In genomic region chr6:144779945-144780607, GRCm38 (mm10) we compare ENCODE assay signal across 8 mouse cellular contexts. TPM values are rescaled to one million over a fixed set of nuclear protein-coding genes. Genes with fewer than 3 reads are reported as not detected.
DNase-seq lines count a peak whose midpoint lies in the region; ATAC-seq and TF ChIP-seq lines count a peak whose summit lies in the region.

No protein-coding gene starts in this region.

- 0 out of 2 replicates have a peak overlapping the region, but pooled peaks have one; percentile 14 for H3K9ac ChIP-seq in forebrain, embryonic 16.5 days (replicated peaks; ENCODE audit: low read depth, low read length)
- H3K9ac ChIP-seq in limb, embryonic 11.5 days (ENCODE audit: low read length) = no peak overlapping the region
- H3K9ac ChIP-seq in neural tube, embryonic 12.5 days = no peak overlapping the region

- DNase-seq in kidney, adult 2 months = peak; percentile 20
- DNase-seq in kidney, postnatal 25 days = no peak
- no peak for DNase-seq in limb, embryonic 11.5 days (ENCODE audit: low spot score)
- no peak for DNase-seq in cerebellum, adult 11-12 months

- no peaks in the 10 kb centered on the region for H3K36me3 ChIP-seq in kidney, adult 2 months (ENCODE audit: control insufficient read depth, insufficient read depth, low read length)
- H3K36me3 ChIP-seq in forebrain, embryonic 16.5 days (ENCODE audit: control insufficient read depth, insufficient read depth) = no peaks in the 10 kb centered on the region
- H3K36me3 ChIP-seq in limb, embryonic 11.5 days (ENCODE audit: control insufficient read depth, insufficient read depth, low read length) = no peaks in the 10 kb centered on the region
- no peaks in the 10 kb centered on the region for H3K36me3 ChIP-seq in neural tube, embryonic 12.5 days

- peak overlapping the region; percentile 65 for H3K27ac ChIP-seq in kidney, adult 2 months (ENCODE audit: insufficient read depth, low read depth, low read length)
- H3K27ac ChIP-seq in forebrain, embryonic 16.5 days (ENCODE audit: low read length) = peak overlapping the region; percentile 75
- no peak overlapping the region for H3K27ac ChIP-seq in limb, embryonic 11.5 days (replicated peaks; ENCODE audit: low read depth, low read length)
- no peak overlapping the region for H3K27ac ChIP-seq in neural tube, embryonic 12.5 days

- peak overlapping the region; percentile 85 for H3K4me3 ChIP-seq in kidney, adult 2 months (ENCODE audit: insufficient read depth, low read depth, low read length)
- H3K4me3 ChIP-seq in forebrain, embryonic 16.5 days (replicated peaks; ENCODE audit: low read length) = peak overlapping the region; percentile 82
- peak overlapping the region; percentile 79; the same call in 1 of the 2 replicates for H3K4me3 ChIP-seq in limb, embryonic 11.5 days (ENCODE audit: low read depth, low read length)
- no peak overlapping the region for H3K4me3 ChIP-seq in neural tube, embryonic 12.5 days

- H3K4me1 ChIP-seq in kidney, adult 2 months (ENCODE audit: control insufficient read depth, insufficient read depth, low read length) = no peaks in the 10 kb centered on the region
- H3K4me1 ChIP-seq in forebrain, embryonic 16.5 days (replicated peaks; ENCODE audit: control insufficient read depth, insufficient read depth, low read length) = peaks cover 18% of the 10 kb centered on the region
- H3K4me1 ChIP-seq in limb, embryonic 11.5 days (ENCODE audit: control insufficient read depth, insufficient read depth, low read length) = peaks cover 12% of the 10 kb centered on the region; the same call in 1 of the 2 replicates
- H3K4me1 ChIP-seq in neural tube, embryonic 12.5 days = peaks cover 17% of the 10 kb centered on the region; the same call in 1 of the 2 replicates

- H3K27me3 ChIP-seq in kidney, adult 2 months (replicated peaks; ENCODE audit: control insufficient read depth, insufficient read depth, low read length) = no peaks in the 10 kb centered on the region
- H3K27me3 ChIP-seq in forebrain, embryonic 16.5 days (replicated peaks; ENCODE audit: control insufficient read depth, insufficient read depth, low read length) = no peaks in the 10 kb centered on the region
- H3K27me3 ChIP-seq in limb, embryonic 11.5 days (ENCODE audit: control insufficient read depth, insufficient read depth, low read length) = peaks cover 5% of the 10 kb centered on the region; the same call in 1 of the 2 replicates
- H3K27me3 ChIP-seq in neural tube, embryonic 12.5 days (replicated peaks) = peaks cover 6% of the 10 kb centered on the region

- no peak for TF ChIP-seq POLR2A in kidney, adult 2 months (IDR thresholded peaks at IDR 0.05; ENCODE audit: low read depth, low read length)

- no peak for ATAC-seq in forebrain, embryonic 16.5 days
- ATAC-seq in limb, embryonic 11.5 days (ENCODE audit: insufficient number of reproducible peaks, low FRiP score, low TSS enrichment, low read depth) = no peak
- no peak for ATAC-seq in neural tube, embryonic 12.5 days (ENCODE audit: low FRiP score, low read depth)
- ATAC-seq in CD4-positive, CD25-positive, alpha-beta regulatory T cell, adult 4 months = no peak
- no peak for ATAC-seq in megakaryocyte progenitor cell, adult 5-6 weeks (replicated peaks; ENCODE audit: poor library complexity)

- WGBS in kidney, adult 2 months = 50% methylated on average over 12 of the region's 12 CpGs
- 35% methylated on average over 12 of the region's 12 CpGs for WGBS in forebrain, embryonic 16.5 days
- 39% methylated on average over 12 of the region's 12 CpGs for WGBS in limb, embryonic 11.5 days
- WGBS in neural tube, embryonic 12.5 days = 36% methylated on average over 12 of the region's 12 CpGs

- no peaks in the 10 kb centered on the region for H3K9me3 ChIP-seq in forebrain, embryonic 16.5 days (ENCODE audit: control insufficient read depth, low read length)
- H3K9me3 ChIP-seq in limb, embryonic 11.5 days (ENCODE audit: control insufficient read depth, low read length) = no peaks in the 10 kb centered on the region
- H3K9me3 ChIP-seq in neural tube, embryonic 12.5 days = no peaks in the 10 kb centered on the region

- H3K4me2 ChIP-seq in forebrain, embryonic 16.5 days (ENCODE audit: low read length) = peak overlapping the region; percentile 95
- peak overlapping the region; percentile 95 for H3K4me2 ChIP-seq in limb, embryonic 11.5 days (ENCODE audit: low read depth, severe bottlenecking)
- peak overlapping the region; percentile 93 for H3K4me2 ChIP-seq in neural tube, embryonic 12.5 days (replicated peaks)

- TF ChIP-seq CTCF in kidney, adult 2 months (conservative IDR thresholded peaks at IDR 0.05; ENCODE audit: insufficient read depth, insufficient read length, low read depth, low read length) = no peak

RNA-seq across cellular contexts. Expression of gene Sox5, which starts 1.7 kb away (rescaled TPM):
- polyA plus RNA-seq in kidney, adult 2 months (2012; rRNA removed) = 2.9 and 3.2 TPM in 2 replicates
- polyA plus RNA-seq in forebrain, embryonic 16.5 days (2015; fragmentation: Nextera tagmentation; extraction: Ambion mirVana) = 238 and 246 TPM in 2 replicates
- 49.2 and 54.7 TPM in 2 replicates for polyA plus RNA-seq in limb, embryonic 11.5 days (2014; fragmentation: Nextera tagmentation; extraction: Ambion mirVana)
- 33.0 and 33.3 TPM in 2 replicates for polyA plus RNA-seq in neural tube, embryonic 12.5 days (2016; fragmentation: Nextera tagmentation; extraction: Ambion mirVana)
- polyA plus RNA-seq in CD4-positive, CD25-positive, alpha-beta regulatory T cell, adult 4 months (2017; shearing (Covaris generic)) = under 1 TPM; 0.07 to 0.08 TPM
- 0.10 TPM in 1 of 2 replicates, not detected in the other for total RNA-seq in megakaryocyte progenitor cell, adult 5-6 weeks (2015)
- total RNA-seq in megakaryocyte progenitor cell, adult 5-6 weeks (2017) = 0.17 TPM in 1 of 2 replicates, not detected in the other

Comparison
In these comparisons a context has a peak if more than half of its experiments do, and no peak if none do; other contexts are left out.
1. H3K27ac ChIP-seq: peak in kidney, adult 2 months (single experiment) and forebrain, embryonic 16.5 days (single experiment); none in limb, embryonic 11.5 days (single experiment) and neural tube, embryonic 12.5 days (single experiment).
2. Peak in every context shown above with its lines, with median percentiles within 50 percentile points of each other: H3K4me2 ChIP-seq.